Mouse (Mus musculus): ENCODE measurements around the gene Plekhg5.

DNA sequence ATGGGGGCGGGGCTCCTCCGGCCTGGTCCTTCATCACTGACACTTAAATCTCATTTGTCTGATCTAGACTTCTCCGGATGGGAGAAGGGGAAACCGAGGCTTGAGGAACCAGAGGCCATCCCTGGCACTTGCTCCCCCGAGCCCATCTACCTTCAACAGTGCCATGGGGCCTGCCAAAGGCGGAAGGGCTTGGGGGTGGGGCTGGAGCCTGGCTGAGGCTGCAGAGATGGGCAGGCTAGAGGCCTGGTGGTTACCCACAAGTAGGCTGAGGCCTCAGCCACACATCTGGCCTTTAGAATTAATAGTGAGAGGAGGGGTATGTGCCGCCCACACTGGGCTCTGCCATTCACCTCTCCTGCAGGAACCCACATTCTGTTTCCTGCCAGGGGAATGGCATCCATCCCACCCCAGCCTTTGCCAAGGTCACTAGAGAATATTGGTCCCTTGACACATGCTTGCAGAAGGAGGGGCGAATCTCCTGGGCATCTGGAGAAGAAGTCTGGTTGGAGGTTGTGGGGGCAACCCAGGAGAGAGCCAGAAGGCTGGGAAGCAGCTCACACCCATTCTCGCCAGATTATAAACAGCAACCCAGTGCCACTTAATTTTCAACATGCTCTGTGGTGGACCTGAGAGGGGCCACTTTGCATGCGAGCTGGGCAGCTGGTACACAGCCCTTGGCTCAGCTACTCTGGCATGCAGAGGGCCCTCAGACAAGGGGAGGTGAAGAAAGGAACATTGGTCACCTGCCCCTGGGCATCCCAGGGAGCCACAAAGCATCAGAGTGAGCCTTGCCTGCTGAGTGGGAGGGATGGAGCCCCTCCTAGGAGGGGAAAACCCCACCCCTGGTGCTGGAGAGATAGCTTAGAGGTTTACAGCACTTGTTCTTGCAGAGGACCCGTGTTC is 1.6 kb upstream of the Plekhg5 start:
- TF ChIP-seq TCF12 (IDR thresholded peaks at IDR 0.05; ENCODE audit: low read depth, low read length) (no peak), UBTF (IDR thresholded peaks at IDR 0.05; ENCODE audit: low read depth, low read length) (no peak), CHD2 (IDR thresholded peaks at IDR 0.05; ENCODE audit: low read length) (no peak), JUN (IDR thresholded peaks at IDR 0.05; ENCODE audit: insufficient read depth, low read depth, low read length) (no peak), ETS1 (conservative IDR thresholded peaks at IDR 0.05; ENCODE audit: low read depth, low read length) (no peak)
